Mouse (Mus musculus) cerebellum, postnatal 10 days (tissue): ENCODE results near the gene Bri3.

Experiments
- DNase-seq, 2 experiments: peaks; one replicate each; pipeline ENCODE4 v3.0.0; 2021; ENCODE audit warnings: mixed read lengths in 2 of 2

The Bri3 gene

GRCm38 (mm10) chr5:144243901-144244487, at the start of gene Bri3:
Bri3 (plus strand) TSS chr5:144244437.
- no peak for DNase-seq

GRCm38 (mm10) chr5:144195567-144195966, 48.7 kb upstream of the Bri3 start:
- DNase-seq: peak in 1 of 2 experiments; percentile 43

GRCm38 (mm10) chr5:144200616-144201015, 43.6 kb upstream of the Bri3 start:
- peak; percentile 49 to 56 for DNase-seq

GRCm38 (mm10) chr5:144202430-144202829, 41.8 kb upstream of the Bri3 start:
- peak in 1 of 2 experiments; percentile 49 for DNase-seq

GRCm38 (mm10) chr5:144203398-144203959, 40.8 kb upstream of the Bri3 start:
- peak; percentile 62 to 67 for DNase-seq

GRCm38 (mm10) chr5:144204303-144204702, 39.9 kb upstream of the Bri3 start:
- no peak for DNase-seq

- DNase-seq: no peak
Measured at GRCm38 (mm10) chr5:144204911-144205310, 39.3 kb upstream of the Bri3 start.

GRCm38 (mm10) chr5:144206069-144206468, 38.2 kb upstream of the Bri3 start:
- peak in 1 of 2 experiments; percentile 17 for DNase-seq

- peak; percentile 73 to 78 for DNase-seq
Measured at GRCm38 (mm10) chr5:144207478-144207877, 36.8 kb upstream of the Bri3 start.

- peak; percentile 83 to 87 for DNase-seq
Measured at GRCm38 (mm10) chr5:144214453-144214852, 29.8 kb upstream of the Bri3 start.

GRCm38 (mm10) chr5:144215992-144216391, 28.2 kb upstream of the Bri3 start:
- no peak for DNase-seq

- DNase-seq: no peak
Measured at GRCm38 (mm10) chr5:144218061-144218460, 26.2 kb upstream of the Bri3 start.

GRCm38 (mm10) chr5:144219306-144219705, 24.9 kb upstream of the Bri3 start:
- DNase-seq: no peak

- no peak for DNase-seq
Measured at GRCm38 (mm10) chr5:144219936-144220335, 24.3 kb upstream of the Bri3 start.

GRCm38 (mm10) chr5:144221305-144221704, 22.9 kb upstream of the Bri3 start:
- no peak for DNase-seq

GRCm38 (mm10) chr5:144222811-144223502, 21.3 kb upstream of the Bri3 start:
- peak; percentile 89 to 91 for DNase-seq

GRCm38 (mm10) chr5:144223503-144223862, 20.8 kb upstream of the Bri3 start, which contains the start of gene Tecpr1:
Tecpr1 (minus strand) TSS chr5:144223615.
- DNase-seq: peak; percentile 97 to 98

GRCm38 (mm10) chr5:144223899-144224816, 20.1 kb upstream of the Bri3 start:
- DNase-seq: no peak

GRCm38 (mm10) chr5:144226220-144226619, 18.0 kb upstream of the Bri3 start:
- no peak for DNase-seq

GRCm38 (mm10) chr5:144230216-144230615, 14.0 kb upstream of the Bri3 start:
- no peak for DNase-seq

- DNase-seq: no peak
Measured at GRCm38 (mm10) chr5:144231410-144231809, 12.8 kb upstream of the Bri3 start.

GRCm38 (mm10) chr5:144232531-144232930, 11.7 kb upstream of the Bri3 start:
- DNase-seq: no peak

- no peak for DNase-seq
Measured at GRCm38 (mm10) chr5:144234222-144234621, 10.0 kb upstream of the Bri3 start.
